Mouse (Mus musculus) megakaryocyte, adult 5-6 weeks (primary cell): ENCODE data around the gene Znrf3. TPM values are rescaled to one million over a fixed set of nuclear protein-coding genes. Genes with fewer than 3 reads are reported as not detected.

Experiments
- ATAC-seq: 2 replicates; pipeline ENCODE4 v1.8.0; 2016; ENCODE audit warnings: mild to moderate bottlenecking, inconsistent platforms; ENCODE audit not compliant: poor library complexity, severe bottlenecking
- total RNA-seq, 2 experiments: library from RNA; stranded (forward) in 1 of 2; stranded (reverse) in 1 of 2; fragments of 153-499, 151-499 nt in 1 of 2; fragments of 221-1000, 200-1000 nt in 1 of 2; gene quantifications; 2 replicates each; pipeline versions ENCODE4 v1.2.3 to v1.2.4; 2015 to 2017

The Znrf3 gene
- total RNA-seq, 2 experiments from 2014 or later: 0.70 to 2.2 TPM

DNA sequence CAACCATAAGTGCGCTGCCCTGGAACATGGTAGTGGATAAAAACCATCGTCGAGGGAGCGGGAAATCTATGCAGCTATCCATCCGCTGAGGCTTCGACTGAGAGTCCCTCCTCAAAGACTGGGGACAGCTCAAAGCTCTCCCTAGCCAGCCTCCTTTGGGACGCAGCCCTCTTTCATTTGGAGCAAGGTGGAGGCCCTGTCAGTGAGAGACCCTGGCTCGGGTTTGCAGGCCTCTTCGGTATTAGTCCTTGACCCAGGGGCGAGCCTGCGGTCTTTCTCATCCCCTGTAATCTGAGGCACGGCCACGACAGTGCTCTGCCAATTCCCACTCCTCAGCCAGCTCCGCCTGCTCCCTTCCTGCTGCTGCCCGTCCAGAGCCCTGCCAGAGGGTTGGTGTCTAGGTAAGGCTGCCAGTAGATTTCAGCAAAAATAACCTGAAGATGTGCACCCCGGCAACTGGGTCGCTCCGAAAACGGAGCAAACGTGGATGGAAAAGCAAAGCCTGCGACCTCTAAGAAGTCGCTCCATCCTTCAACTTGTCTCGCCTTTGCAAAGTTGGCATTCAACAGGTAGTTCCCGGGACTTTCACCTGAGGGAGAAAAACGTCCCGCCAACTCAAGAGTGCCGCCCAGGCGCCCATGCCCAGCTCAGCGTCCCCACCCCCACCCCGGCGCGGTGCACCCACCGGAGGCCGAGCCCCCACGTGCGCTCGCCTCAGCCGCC is 975 bp downstream of the Znrf3 start:
- no peak for ATAC-seq

DNA sequence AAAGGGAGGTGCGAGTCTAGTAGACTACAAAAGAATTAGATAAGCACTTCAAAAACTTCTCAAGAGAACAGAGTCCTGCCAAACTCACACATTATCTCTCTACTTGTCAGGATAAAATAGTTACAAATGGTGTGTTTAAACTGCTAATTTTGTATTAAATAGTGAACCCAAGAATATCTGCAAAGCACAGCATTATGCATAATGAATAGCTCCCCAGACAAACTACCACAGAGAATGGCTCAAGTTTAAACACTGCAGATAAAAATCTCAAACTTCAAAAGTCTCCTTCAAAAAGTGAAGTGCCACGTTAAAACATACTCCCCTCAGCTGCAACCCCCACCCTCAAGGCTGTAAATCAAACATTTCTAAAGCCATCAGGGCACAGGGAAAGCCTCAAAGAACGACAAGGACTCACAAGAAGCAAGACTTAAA is 2.0 kb downstream of the Znrf3 start:
- no peak for ATAC-seq

GRCm38 (mm10) chr11:5437646-5438045 is 7.0 kb downstream of the Znrf3 start:
- ATAC-seq: no peak

GRCm38 (mm10) chr11:5436988-5437387 is 7.7 kb downstream of the Znrf3 start:
- no peak for ATAC-seq

- no peak for ATAC-seq
Measured at GRCm38 (mm10) chr11:5435493-5435892, 9.2 kb downstream of the Znrf3 start.

GRCm38 (mm10) chr11:5432330-5432729 is 12.3 kb downstream of the Znrf3 start:
- ATAC-seq: peak; percentile 62

- ATAC-seq: no peak
Measured at GRCm38 (mm10) chr11:5430863-5431262, 13.8 kb downstream of the Znrf3 start.

GRCm38 (mm10) chr11:5429396-5430190 is 15.1 kb downstream of the Znrf3 start:
- ATAC-seq: peak; percentile 12; the same call in 1 of the 2 replicates

- ATAC-seq: no peak
Measured at GRCm38 (mm10) chr11:5427251-5427650, 17.4 kb downstream of the Znrf3 start.

GRCm38 (mm10) chr11:5426317-5426716 is 18.3 kb downstream of the Znrf3 start:
- no peak for ATAC-seq

DNA sequence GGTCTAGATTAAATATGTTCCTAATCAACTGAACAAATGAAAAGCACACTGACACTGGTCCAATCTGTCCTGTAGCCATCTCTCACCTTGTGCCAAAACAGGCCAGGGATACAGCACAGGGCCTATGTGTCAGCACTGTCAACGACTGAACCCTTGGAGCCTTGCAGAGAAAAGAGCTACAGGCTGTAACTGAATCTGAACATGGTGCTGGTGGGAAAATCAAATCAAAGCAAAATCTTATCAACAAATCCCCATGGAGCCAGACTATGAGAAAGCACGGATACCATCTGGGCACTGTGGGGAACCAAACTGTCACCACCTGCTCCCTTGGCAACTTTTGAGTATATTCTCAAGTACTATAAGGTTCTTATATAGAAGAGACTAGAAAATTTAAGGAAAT is 19.5 kb downstream of the Znrf3 start:
- no peak for ATAC-seq

DNA sequence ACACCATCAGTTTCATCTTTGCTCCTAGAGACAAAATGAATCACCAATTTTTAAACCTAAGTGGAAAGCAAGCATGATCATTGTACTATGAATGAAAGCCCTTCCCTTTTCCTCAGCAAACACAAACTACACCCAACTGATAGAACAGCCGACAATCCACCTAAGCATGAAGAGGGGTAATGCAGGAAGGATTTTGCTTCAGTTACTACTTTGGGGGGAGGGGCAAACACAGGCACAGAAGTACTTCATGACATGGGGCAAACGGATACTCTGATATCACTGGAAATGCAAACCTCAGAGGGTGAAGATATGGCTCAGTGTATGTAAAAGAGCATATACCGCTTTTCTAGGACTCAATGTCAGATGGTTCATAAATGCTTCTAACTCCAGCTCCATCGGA is 20.5 kb downstream of the Znrf3 start:
- no peak for ATAC-seq

DNA sequence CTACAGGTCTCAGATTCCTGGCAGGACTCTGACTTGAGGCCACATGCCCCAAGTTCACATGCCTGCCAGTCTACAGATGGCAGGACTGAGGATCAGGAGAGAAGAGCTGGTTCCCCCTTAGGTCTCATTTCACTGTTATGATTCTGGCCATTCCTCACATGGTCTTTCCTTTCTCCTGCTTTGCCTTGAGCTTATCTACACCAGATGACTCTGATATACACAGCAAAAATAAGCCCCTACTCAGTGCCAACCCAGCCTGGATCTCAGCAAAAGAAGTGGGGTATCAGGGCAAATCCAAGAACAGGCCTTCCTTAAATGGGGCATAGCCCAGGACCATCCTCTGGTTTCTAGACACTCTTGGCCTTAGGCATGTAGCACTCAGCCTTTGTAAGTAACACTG is 21.6 kb downstream of the Znrf3 start:
- ATAC-seq: no peak

- ATAC-seq: no peak
Measured at GRCm38 (mm10) chr11:5422252-5422636, 22.4 kb downstream of the Znrf3 start.

GRCm38 (mm10) chr11:5421506-5422251 is 23.0 kb downstream of the Znrf3 start:
- no peak for ATAC-seq

- no peak for ATAC-seq
Measured at GRCm38 (mm10) chr11:5415617-5416338, 28.9 kb downstream of the Znrf3 start.

DNA sequence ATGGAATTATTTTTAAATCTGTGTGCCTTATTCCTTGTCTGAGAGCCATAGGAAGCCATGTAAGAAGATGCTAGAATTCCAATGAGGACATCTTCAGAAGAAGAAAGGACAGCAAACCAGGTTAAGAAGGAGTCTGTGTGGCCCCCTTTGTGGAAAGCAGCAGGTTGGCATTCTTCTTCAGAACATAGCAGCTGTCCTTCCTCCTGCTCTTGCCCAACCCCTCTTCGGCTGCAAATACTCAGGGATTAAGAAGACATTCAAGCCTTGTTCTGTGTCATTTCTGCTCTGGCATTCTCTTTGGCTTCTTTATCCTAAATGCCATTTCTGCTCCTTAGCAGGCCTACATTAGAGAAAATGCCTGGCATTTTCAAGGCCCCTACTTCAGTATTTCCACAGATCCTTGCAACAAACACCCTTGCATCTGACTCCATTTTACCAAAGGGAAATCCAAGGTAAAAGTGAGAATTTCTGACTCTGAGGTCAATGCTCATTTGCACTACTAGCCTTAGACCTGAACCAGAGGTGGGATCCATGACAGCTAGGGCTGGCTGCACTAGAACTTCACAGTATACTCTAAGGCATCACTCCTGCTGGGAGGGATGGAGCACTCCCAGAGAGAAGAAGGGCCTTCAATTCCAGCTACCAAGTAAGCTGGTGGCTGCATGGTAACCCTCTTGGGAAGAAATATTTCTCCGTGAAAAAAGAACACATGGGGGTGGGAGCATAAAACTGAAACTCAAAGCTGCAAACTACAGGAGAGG is 29.6 kb downstream of the Znrf3 start:
- ATAC-seq: no peak

DNA sequence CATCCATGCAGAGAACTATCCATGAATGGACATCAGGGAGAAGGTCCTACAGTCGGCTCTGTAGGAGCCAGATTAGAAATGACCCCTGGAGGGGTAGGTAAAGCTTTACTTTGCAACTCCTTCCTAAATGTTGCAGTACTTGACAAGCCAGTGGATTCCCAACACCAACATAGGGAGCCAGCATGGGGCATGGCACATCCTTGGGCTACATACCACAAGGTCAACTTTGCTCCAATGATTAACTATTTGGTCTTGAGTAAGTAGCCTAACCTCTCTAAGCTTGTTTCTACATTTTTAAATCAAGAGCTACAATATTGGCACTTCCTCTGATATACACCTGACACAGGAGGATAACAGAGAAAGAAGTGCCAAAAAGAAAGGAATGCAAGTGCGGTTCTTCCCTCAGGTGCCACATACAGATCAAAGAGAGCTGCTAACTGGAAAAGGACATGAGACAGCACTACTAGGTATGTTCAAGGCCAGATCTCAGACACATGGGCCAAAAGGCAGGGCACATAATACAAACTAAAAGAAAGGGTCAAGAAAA is 31.9 kb downstream of the Znrf3 start:
- no peak for ATAC-seq

GRCm38 (mm10) chr11:5411577-5411976 is 33.1 kb downstream of the Znrf3 start:
- no peak for ATAC-seq

DNA sequence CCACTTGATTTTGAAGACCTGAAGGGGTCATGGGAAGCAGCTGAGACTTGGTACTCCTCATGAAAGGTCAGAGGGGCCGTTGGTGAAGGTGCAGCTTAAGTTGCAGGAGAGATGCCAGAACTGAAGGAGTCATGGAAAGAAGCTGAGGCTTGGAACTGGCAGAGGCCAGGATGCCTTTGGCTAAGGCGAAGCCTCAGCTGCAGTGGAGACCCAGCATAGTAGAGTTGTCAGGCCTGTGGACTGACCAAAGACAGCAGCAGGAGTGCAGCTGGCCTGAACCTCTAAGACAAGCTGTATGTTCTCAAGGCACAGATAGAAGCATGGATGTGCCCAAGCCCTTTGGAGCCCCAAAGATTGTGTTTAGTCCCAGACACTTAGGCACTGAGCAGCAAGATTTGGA is 40.5 kb downstream of the Znrf3 start:
- no peak for ATAC-seq
